Mouse (Mus musculus) bone marrow macrophage, adult 2 months (primary cell): ENCODE results near the gene Ulk3. TPM values are rescaled to one million over a fixed set of nuclear protein-coding genes. Genes with fewer than 3 reads are reported as not detected.

Experiments used
- H3K27ac ChIP-seq: 2 replicates; pipeline ENCODE4 v1.5.1; 2012; ENCODE audit warnings: low read depth, low read length; ENCODE audit not compliant: insufficient read depth
- H3K4me1 ChIP-seq: 2 replicates; pipeline ENCODE4 v1.6.1; 2012; ENCODE audit warnings: low read length; ENCODE audit not compliant: control insufficient read depth, insufficient read depth
- H3K4me3 ChIP-seq: 2 replicates; pipeline ENCODE4 v1.5.1; 2012; ENCODE audit warnings: mild to moderate bottlenecking, low read length, moderate library complexity; ENCODE audit not compliant: insufficient read depth
- CTCF ChIP-seq: IDR thresholded peaks from 2 replicates; pipeline ENCODE4 v1.5.1; 2012; ENCODE audit warnings: low read depth, mild to moderate bottlenecking, low read length, moderate library complexity
- POLR2A ChIP-seq: IDR thresholded peaks from 2 replicates; pipeline ENCODE4 v1.6.1; 2012; ENCODE audit warnings: mild to moderate bottlenecking, low read depth, low read length, borderline replicate concordance
- polyA plus RNA-seq: library from polyadenylated mRNA; stranded (reverse); fragments of >200 nt; gene quantifications from 2 replicates; pipeline ENCODE4 v1.2.4, GENCODE M21; 2012; ENCODE audit not compliant: missing spikeins, insufficient read depth, insufficient read length

Ulk3 gene
- polyA plus RNA-seq, 1 experiment = 17.2 TPM

- Histone ChIP-seq H3K4me3 (0 out of 2 replicates have a peak overlapping the region, but pooled peaks have one; percentile 9), H3K4me1 (peaks cover 61% of the 10 kb centered on the region), H3K27ac (peak overlapping the region; percentile 60)
- TF ChIP-seq POLR2A (no peak), CTCF (0 out of 2 replicates have a peak, but pooled peaks have one; percentile 11)
Measured at GRCm38 (mm10) chr9:57641022-57641421, 51.8 kb downstream of the Ulk3 start.

- TF ChIP-seq CTCF = no peak
- no peak for TF ChIP-seq POLR2A
- peaks cover 59% of the 10 kb centered on the region for H3K4me1 ChIP-seq
- H3K27ac ChIP-seq = peak overlapping the region; percentile 60; the same call in 1 of the 2 replicates
- H3K4me3 ChIP-seq = no peak overlapping the region
Measured at GRCm38 (mm10) chr9:57641775-57642550, 52.7 kb downstream of the Ulk3 start.

- peak overlapping the region; percentile 94 for H3K4me3 ChIP-seq
- no peak for TF ChIP-seq POLR2A
- no peak; the same call in 1 of the 2 replicates for TF ChIP-seq CTCF
- H3K4me1 ChIP-seq = peaks cover 63% of the 10 kb centered on the region
- H3K27ac ChIP-seq = peak overlapping the region; percentile 100
Measured at GRCm38 (mm10) chr9:57643169-57643855, 54.1 kb downstream of the Ulk3 start.

- peak overlapping the region; percentile 94 for H3K4me3 ChIP-seq
- H3K4me1 ChIP-seq = peaks cover 57% of the 10 kb centered on the region
- peak overlapping the region; percentile 100 for H3K27ac ChIP-seq
- TF ChIP-seq CTCF = no peak
- TF ChIP-seq POLR2A = no peak
Measured at GRCm38 (mm10) chr9:57643856-57644180, 54.6 kb downstream of the Ulk3 start.

- TF ChIP-seq CTCF (no peak), POLR2A (no peak)
- peak overlapping the region; percentile 100 for H3K27ac ChIP-seq
- H3K4me1 ChIP-seq = peaks cover 52% of the 10 kb centered on the region
- H3K4me3 ChIP-seq = peak overlapping the region; percentile 94
Measured at GRCm38 (mm10) chr9:57644442-57644943, 55.2 kb downstream of the Ulk3 start.

- TF ChIP-seq CTCF (peak; percentile 10; the same call in 1 of the 2 replicates), POLR2A (no peak)
- Histone ChIP-seq H3K27ac (peak overlapping the region; percentile 100), H3K4me1 (peaks cover 47% of the 10 kb centered on the region)
Measured at GRCm38 (mm10) chr9:57644944-57645893, 56.0 kb downstream of the Ulk3 start.

More at GRCm38 (mm10) chr9:57644944-57645893, 56.0 kb downstream of the Ulk3 start:
- H3K4me3 ChIP-seq = peak overlapping the region; percentile 94

Other genes starting within 250 kb of the Ulk3 start
- gene Ppcdc, start 149.3 kb upstream of the Ulk3 start, polyA plus RNA-seq = 28.6 and 29.5 TPM in 2 replicates
- gene Scamp5, start 121.4 kb upstream of the Ulk3 start, polyA plus RNA-seq = 72.1 and 72.5 TPM in 2 replicates
- gene Rpp25, start 85.4 kb upstream of the Ulk3 start, polyA plus RNA-seq = not detected in 2 replicates
- 346 and 384 TPM in 2 replicates for gene Cox5a, start 68.2 kb upstream of the Ulk3 start, polyA plus RNA-seq
- gene Fam219b, start 51.9 kb upstream of the Ulk3 start, polyA plus RNA-seq = 15.5 and 18.4 TPM in 2 replicates
- 17.8 and 19.7 TPM in 2 replicates for gene Mpi, start 36.7 kb upstream of the Ulk3 start, polyA plus RNA-seq
- gene Scamp2, start 28.5 kb upstream of the Ulk3 start, polyA plus RNA-seq = 144 and 147 TPM in 2 replicates
- gene Cplx3, start 16.8 kb downstream of the Ulk3 start, polyA plus RNA-seq = not detected in 2 replicates
- gene Lman1l, start 31.3 kb downstream of the Ulk3 start, polyA plus RNA-seq = not detected in 2 replicates
- 125 and 126 TPM in 2 replicates for gene Csk, start 64.2 kb downstream of the Ulk3 start, polyA plus RNA-seq
- gene Cyp1a2, start 94.3 kb downstream of the Ulk3 start, polyA plus RNA-seq = not detected in 2 replicates
- gene Cyp1a1, start 98.5 kb downstream of the Ulk3 start, polyA plus RNA-seq = not detected in 2 replicates
- gene Edc3, start 119.1 kb downstream of the Ulk3 start, polyA plus RNA-seq = 12.8 and 13.0 TPM in 2 replicates
- gene Clk3, start 176.4 kb downstream of the Ulk3 start, polyA plus RNA-seq = 72.4 and 84.2 TPM in 2 replicates
- 16.0 and 27.9 TPM in 2 replicates for gene Arid3b, start 247.3 kb downstream of the Ulk3 start, polyA plus RNA-seq